Mouse (Mus musculus): ENCODE results near the gene Zfp622. TPM values are rescaled to one million over a fixed set of nuclear protein-coding genes. Genes with fewer than 3 reads are reported as not detected.

Zfp622 gene
- polyA plus RNA-seq, 1 experiment from 2014 or later = 27.9 TPM

- Histone ChIP-seq H3K27me3 (replicated peaks; ENCODE audit: control insufficient read depth, insufficient read depth, low read length) (no peaks in the 10 kb centered on the region), H3K27ac (ENCODE audit: low read depth, low read length) (no peak overlapping the region), H3K4me3 (ENCODE audit: low read depth, low read length) (no peak overlapping the region), H3K36me3 (ENCODE audit: control insufficient read depth, insufficient read depth, low read length) (no peaks in the 10 kb centered on the region), H3K9me3 (ENCODE audit: control insufficient read depth, low read length) (no peaks in the 10 kb centered on the region), H3K9ac (ENCODE audit: low read depth, low read length) (no peak overlapping the region), H3K4me1 (replicated peaks; ENCODE audit: control insufficient read depth, insufficient read depth, low read length) (no peaks in the 10 kb centered on the region), H3K4me2 (no peak overlapping the region)
- DNase-seq (ENCODE audit: low spot score) = no peak
- no peak for ATAC-seq (replicated peaks; ENCODE audit: low FRiP score)
- 90% methylated on average over 7 of the region's 7 CpGs for WGBS
Observed at GRCm38 (mm10) chr15:25946482-25946881, 37.7 kb upstream of the Zfp622 start.

- no peaks in the 10 kb centered on the region for H3K36me3 ChIP-seq (ENCODE audit: control insufficient read depth, insufficient read depth, low read length)
- ATAC-seq (replicated peaks; ENCODE audit: low FRiP score) (no peak), DNase-seq (ENCODE audit: low spot score) (no peak)
- H3K4me3 ChIP-seq (ENCODE audit: low read depth, low read length) = no peak overlapping the region
- no peak overlapping the region for H3K9ac ChIP-seq (ENCODE audit: low read depth, low read length)
- no peaks in the 10 kb centered on the region for H3K9me3 ChIP-seq (ENCODE audit: control insufficient read depth, low read length)
- H3K4me2 ChIP-seq = no peak overlapping the region
- H3K27me3 ChIP-seq (replicated peaks; ENCODE audit: control insufficient read depth, insufficient read depth, low read length) = no peaks in the 10 kb centered on the region
- H3K4me1 ChIP-seq (replicated peaks; ENCODE audit: control insufficient read depth, insufficient read depth, low read length) = no peaks in the 10 kb centered on the region
- 77% methylated on average over 8 of the region's 8 CpGs for WGBS
- H3K27ac ChIP-seq (ENCODE audit: low read depth, low read length) = no peak overlapping the region
Observed at GRCm38 (mm10) chr15:25947383-25947782, 36.8 kb upstream of the Zfp622 start.

DNA sequence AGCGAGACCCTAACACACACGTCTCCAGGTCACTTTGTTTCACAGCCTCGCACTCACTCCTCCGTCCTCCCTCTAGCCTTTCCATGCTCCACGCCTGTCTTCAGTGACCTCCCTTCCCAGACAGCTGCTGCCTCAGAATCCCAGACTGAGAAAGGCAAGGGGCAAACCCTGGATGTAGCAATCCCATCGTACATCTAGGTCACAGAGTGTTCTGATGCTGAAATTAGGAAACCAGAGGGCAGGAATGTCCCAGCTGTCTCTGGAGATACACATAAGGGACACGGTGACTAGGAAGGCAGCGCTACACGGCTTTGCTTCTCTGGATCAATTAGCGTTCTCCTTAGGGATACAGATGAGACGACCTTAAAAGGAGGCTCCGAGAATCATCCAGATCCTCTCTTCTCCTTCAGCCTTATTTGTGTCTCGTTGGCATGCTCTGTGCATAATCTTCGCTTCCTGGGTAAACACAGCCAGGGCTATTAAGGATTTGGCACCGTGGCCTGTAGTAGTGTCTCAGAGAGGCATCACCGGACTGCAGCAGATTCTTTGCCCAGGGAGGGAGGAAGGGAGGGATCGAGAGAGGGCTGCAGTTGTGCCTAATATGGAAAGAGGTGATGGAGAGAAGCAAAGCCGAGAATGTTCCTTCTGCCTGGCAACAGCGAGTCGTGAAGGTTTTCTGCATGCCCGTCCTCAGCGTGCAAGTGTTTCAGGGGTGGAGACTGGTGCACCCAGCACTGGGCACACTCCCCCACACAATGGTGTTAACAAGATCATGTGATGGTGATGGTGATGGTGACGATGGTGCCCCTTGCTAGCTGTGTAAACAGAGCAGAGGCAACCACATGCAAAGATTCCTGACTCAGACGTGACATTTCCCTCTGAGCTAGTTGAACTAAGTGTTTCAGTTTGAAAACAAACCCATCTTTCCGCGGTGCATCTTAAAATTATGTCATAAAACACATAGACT is 35.6 kb upstream of the Zfp622 start:
- DNase-seq (ENCODE audit: low spot score) (no peak), ATAC-seq (replicated peaks; ENCODE audit: low FRiP score) (no peak)
- Histone ChIP-seq H3K9ac (ENCODE audit: low read depth, low read length) (no peak overlapping the region), H3K4me1 (replicated peaks; ENCODE audit: control insufficient read depth, insufficient read depth, low read length) (no peaks in the 10 kb centered on the region), H3K4me3 (ENCODE audit: low read depth, low read length) (no peak overlapping the region), H3K27me3 (replicated peaks; ENCODE audit: control insufficient read depth, insufficient read depth, low read length) (no peaks in the 10 kb centered on the region), H3K4me2 (no peak overlapping the region), H3K36me3 (ENCODE audit: control insufficient read depth, insufficient read depth, low read length) (no peaks in the 10 kb centered on the region), H3K9me3 (ENCODE audit: control insufficient read depth, low read length) (no peaks in the 10 kb centered on the region), H3K27ac (ENCODE audit: low read depth, low read length) (no peak overlapping the region)
- WGBS = 81% methylated on average over 26 of the region's 26 CpGs

GRCm38 (mm10) chr15:25949696-25950095 is 34.5 kb upstream of the Zfp622 start:
- Histone ChIP-seq H3K4me3 (ENCODE audit: low read depth, low read length) (no peak overlapping the region), H3K27me3 (replicated peaks; ENCODE audit: control insufficient read depth, insufficient read depth, low read length) (no peaks in the 10 kb centered on the region), H3K4me2 (no peak overlapping the region), H3K9ac (ENCODE audit: low read depth, low read length) (no peak overlapping the region), H3K36me3 (ENCODE audit: control insufficient read depth, insufficient read depth, low read length) (no peaks in the 10 kb centered on the region), H3K27ac (ENCODE audit: low read depth, low read length) (no peak overlapping the region), H3K4me1 (replicated peaks; ENCODE audit: control insufficient read depth, insufficient read depth, low read length) (no peaks in the 10 kb centered on the region), H3K9me3 (ENCODE audit: control insufficient read depth, low read length) (no peaks in the 10 kb centered on the region)
- DNase-seq (ENCODE audit: low spot score) = no peak
- no peak for ATAC-seq (replicated peaks; ENCODE audit: low FRiP score)
- WGBS = 81% methylated on average over 9 of the region's 9 CpGs

DNA sequence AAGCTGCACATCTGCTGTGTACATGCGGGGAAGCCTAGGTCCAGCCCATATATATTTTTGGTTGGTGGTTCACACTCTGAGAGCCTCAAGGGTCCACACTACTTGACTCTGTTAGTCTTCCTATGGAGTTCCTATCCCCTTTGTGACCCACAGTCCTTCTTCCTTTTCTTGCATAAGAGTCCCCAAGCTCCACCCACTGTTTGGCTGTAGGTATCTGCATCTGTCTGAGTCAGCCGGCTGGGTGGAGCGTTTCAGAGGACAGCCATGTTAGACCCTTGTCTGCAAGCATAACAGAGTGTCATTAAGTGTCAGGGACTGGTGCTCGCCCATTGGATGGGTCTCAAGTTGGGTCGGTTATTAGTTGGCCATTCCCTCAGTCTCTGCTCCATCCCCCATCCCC is 33.6 kb upstream of the Zfp622 start:
- Histone ChIP-seq H3K27ac (ENCODE audit: low read depth, low read length) (no peak overlapping the region), H3K36me3 (ENCODE audit: control insufficient read depth, insufficient read depth, low read length) (no peaks in the 10 kb centered on the region), H3K9me3 (ENCODE audit: control insufficient read depth, low read length) (no peaks in the 10 kb centered on the region), H3K9ac (ENCODE audit: low read depth, low read length) (no peak overlapping the region), H3K4me3 (ENCODE audit: low read depth, low read length) (no peak overlapping the region), H3K27me3 (replicated peaks; ENCODE audit: control insufficient read depth, insufficient read depth, low read length) (no peaks in the 10 kb centered on the region), H3K4me2 (no peak overlapping the region), H3K4me1 (replicated peaks; ENCODE audit: control insufficient read depth, insufficient read depth, low read length) (no peaks in the 10 kb centered on the region)
- WGBS = 70% methylated on average over 5 of the region's 5 CpGs
- no peak for ATAC-seq (replicated peaks; ENCODE audit: low FRiP score)
- DNase-seq (ENCODE audit: low spot score) = no peak

GRCm38 (mm10) chr15:25951037-25951436 is 33.1 kb upstream of the Zfp622 start:
- ATAC-seq (replicated peaks; ENCODE audit: low FRiP score) = no peak
- H3K9me3 ChIP-seq (ENCODE audit: control insufficient read depth, low read length) = no peaks in the 10 kb centered on the region
- WGBS = 63% methylated on average over 4 of the region's 4 CpGs
- no peaks in the 10 kb centered on the region for H3K27me3 ChIP-seq (replicated peaks; ENCODE audit: control insufficient read depth, insufficient read depth, low read length)
- H3K27ac ChIP-seq (ENCODE audit: low read depth, low read length) = no peak overlapping the region
- no peaks in the 10 kb centered on the region for H3K36me3 ChIP-seq (ENCODE audit: control insufficient read depth, insufficient read depth, low read length)
- H3K9ac ChIP-seq (ENCODE audit: low read depth, low read length) = no peak overlapping the region
- H3K4me3 ChIP-seq (ENCODE audit: low read depth, low read length) = no peak overlapping the region
- no peak overlapping the region for H3K4me2 ChIP-seq
- no peak for DNase-seq (ENCODE audit: low spot score)
- H3K4me1 ChIP-seq (replicated peaks; ENCODE audit: control insufficient read depth, insufficient read depth, low read length) = no peaks in the 10 kb centered on the region

DNA sequence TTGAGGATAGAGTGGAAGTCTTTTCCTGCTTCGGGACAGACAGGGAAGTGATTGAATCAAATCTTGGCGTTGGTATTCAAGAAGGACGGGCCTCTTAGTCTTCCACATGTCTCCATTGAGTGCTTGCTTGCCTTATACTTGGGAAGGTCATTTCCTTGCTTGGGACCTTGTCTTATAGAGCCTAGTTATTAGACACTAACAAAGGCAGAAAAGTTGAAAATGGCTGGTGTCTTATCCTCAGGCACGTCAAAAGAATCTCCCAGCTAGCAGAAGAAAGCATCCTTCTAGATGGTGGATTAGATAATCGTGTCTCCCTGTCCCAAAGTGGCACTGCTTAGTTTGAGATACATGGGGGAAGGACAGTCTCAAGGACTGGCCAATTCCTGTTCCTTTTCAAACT is 28.2 kb upstream of the Zfp622 start:
- H3K36me3 ChIP-seq (ENCODE audit: control insufficient read depth, insufficient read depth, low read length) = no peaks in the 10 kb centered on the region
- no peak overlapping the region for H3K27ac ChIP-seq (ENCODE audit: low read depth, low read length)
- 66% methylated on average over 5 of the region's 5 CpGs for WGBS
- no peak overlapping the region for H3K9ac ChIP-seq (ENCODE audit: low read depth, low read length)
- no peaks in the 10 kb centered on the region for H3K9me3 ChIP-seq (ENCODE audit: control insufficient read depth, low read length)
- H3K4me2 ChIP-seq = no peak overlapping the region
- no peak overlapping the region for H3K4me3 ChIP-seq (ENCODE audit: low read depth, low read length)
- no peaks in the 10 kb centered on the region for H3K27me3 ChIP-seq (replicated peaks; ENCODE audit: control insufficient read depth, insufficient read depth, low read length)
- ATAC-seq (replicated peaks; ENCODE audit: low FRiP score) = no peak
- DNase-seq (ENCODE audit: low spot score) = no peak
- H3K4me1 ChIP-seq (replicated peaks; ENCODE audit: control insufficient read depth, insufficient read depth, low read length) = no peaks in the 10 kb centered on the region

GRCm38 (mm10) chr15:25956422-25957117 is 27.6 kb upstream of the Zfp622 start:
- Histone ChIP-seq H3K27ac (ENCODE audit: low read depth, low read length) (no peak overlapping the region), H3K9ac (ENCODE audit: low read depth, low read length) (no peak overlapping the region), H3K4me1 (replicated peaks; ENCODE audit: control insufficient read depth, insufficient read depth, low read length) (no peaks in the 10 kb centered on the region), H3K4me2 (no peak overlapping the region), H3K36me3 (ENCODE audit: control insufficient read depth, insufficient read depth, low read length) (no peaks in the 10 kb centered on the region), H3K27me3 (replicated peaks; ENCODE audit: control insufficient read depth, insufficient read depth, low read length) (no peaks in the 10 kb centered on the region), H3K4me3 (ENCODE audit: low read depth, low read length) (no peak overlapping the region), H3K9me3 (ENCODE audit: control insufficient read depth, low read length) (no peaks in the 10 kb centered on the region)
- ATAC-seq (replicated peaks; ENCODE audit: low FRiP score) (no peak), DNase-seq (ENCODE audit: low spot score) (no peak)
- WGBS = 65% methylated on average over 11 of the region's 11 CpGs

Measured in liver, embryonic 11.5 days (tissue).